Mouse (Mus musculus): ENCODE measurements around the gene Prdm9. TPM values are rescaled to one million over a fixed set of nuclear protein-coding genes. Genes with fewer than 3 reads are reported as not detected.

Gene Prdm9
- total and polyA plus RNA-seq, 3 experiments = 1.1 to 16.0 (median 5.4) TPM

DNA sequence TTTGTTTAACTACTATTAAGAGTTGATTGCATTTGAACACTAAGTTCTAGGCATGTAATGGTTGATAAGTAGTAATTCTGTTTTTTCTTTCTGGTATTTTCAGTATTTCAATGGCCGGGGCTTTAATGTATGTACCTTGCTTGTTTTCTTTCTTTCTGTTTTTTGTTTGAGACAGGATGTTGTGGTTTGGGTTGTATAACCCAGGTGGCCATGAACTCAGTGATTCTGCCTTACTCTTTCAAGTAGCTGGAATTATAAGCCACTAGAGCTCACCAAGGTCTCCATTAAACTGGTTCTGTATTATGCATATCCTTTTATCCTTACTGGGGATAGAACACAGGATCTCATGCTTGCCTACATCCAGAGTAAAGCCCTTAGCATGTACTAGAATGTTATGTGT, 45.4 kb downstream of the Prdm9 start:
- Histone ChIP-seq H3K27me3 (ENCODE audit: insufficient read depth, low read length) (no peaks in the 10 kb centered on the region), H3K4me3 (ENCODE audit: low read depth, low read length) (no peak overlapping the region), H3K9me3 (replicated peaks) (no peaks in the 10 kb centered on the region), H3K4me1 (ENCODE audit: insufficient read depth, low read depth, low read length) (peaks cover 2% of the 10 kb centered on the region; the same call in 1 of the 2 replicates), H3K36me3 (replicated peaks) (peaks cover 96% of the 10 kb centered on the region)
- DNase-seq (ENCODE audit: low spot score) = no peak
- TF ChIP-seq POLR2AphosphoS5 (IDR thresholded peaks at IDR 0.05; ENCODE audit: insufficient replicate concordance, low read depth, low read length) = no peak
- TF ChIP-seq TAL1 (conservative IDR thresholded peaks at IDR 0.05; ENCODE audit: low read depth, low read length) = no peak
- TF ChIP-seq GATA2 (IDR thresholded peaks at IDR 0.05; ENCODE audit: borderline replicate concordance, low read depth, low read length) = no peak
- TF ChIP-seq GATA1 (IDR thresholded peaks at IDR 0.05; ENCODE audit: borderline replicate concordance, low read length) = no peak
- no peak for TF ChIP-seq CTCF (IDR thresholded peaks at IDR 0.05; ENCODE audit: low read depth, low read length)
- no peak for ATAC-seq (ENCODE audit: extremely low read depth, insufficient number of reproducible peaks, low FRiP score, poor library complexity, severe bottlenecking)

DNA sequence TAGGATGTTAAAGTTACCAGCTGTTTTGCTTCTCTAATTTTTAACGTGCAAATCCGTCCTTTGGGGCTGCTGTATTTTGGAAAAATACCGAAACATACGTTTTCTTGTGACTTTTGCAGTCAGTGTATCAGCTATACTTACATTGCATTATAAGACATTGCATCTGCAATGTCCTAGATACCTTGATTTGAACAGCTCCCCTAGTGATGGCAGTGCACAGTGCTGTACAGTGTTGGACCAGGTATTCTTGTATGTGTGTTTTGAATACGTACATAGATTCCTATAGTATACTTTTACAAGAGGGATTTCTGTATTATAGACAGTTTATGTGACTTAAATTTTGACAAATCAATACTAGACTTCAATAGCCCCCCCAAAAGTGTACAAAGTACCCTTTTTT, 46.0 kb downstream of the Prdm9 start:
- no peaks in the 10 kb centered on the region for H3K27me3 ChIP-seq (ENCODE audit: insufficient read depth, low read length)
- TF ChIP-seq POLR2AphosphoS5 (IDR thresholded peaks at IDR 0.05; ENCODE audit: insufficient replicate concordance, low read depth, low read length) (no peak), GATA2 (IDR thresholded peaks at IDR 0.05; ENCODE audit: borderline replicate concordance, low read depth, low read length) (no peak)
- DNase-seq (ENCODE audit: low spot score) = no peak

GRCm38 (mm10) chr17:15517776-15518175, 46.4 kb downstream of the Prdm9 start:
- no peak for ATAC-seq (ENCODE audit: extremely low read depth, insufficient number of reproducible peaks, low FRiP score, poor library complexity, severe bottlenecking)

More for the DNA sequence above, 46.0 kb downstream of the Prdm9 start:
- no peaks in the 10 kb centered on the region for H3K9me3 ChIP-seq (replicated peaks)
- no peak overlapping the region for H3K4me3 ChIP-seq (ENCODE audit: low read depth, low read length)
- ATAC-seq (ENCODE audit: extremely low read depth, insufficient number of reproducible peaks, low FRiP score, poor library complexity, severe bottlenecking) = no peak
- peaks cover 2% of the 10 kb centered on the region; the same call in 1 of the 2 replicates for H3K4me1 ChIP-seq (ENCODE audit: insufficient read depth, low read depth, low read length)
- H3K36me3 ChIP-seq (replicated peaks) = peaks cover 97% of the 10 kb centered on the region

GRCm38 (mm10) chr17:15510694-15511093, 53.5 kb downstream of the Prdm9 start:
- Histone ChIP-seq H3K36me3 (replicated peaks) (peaks cover 90% of the 10 kb centered on the region), H3K4me1 (ENCODE audit: insufficient read depth, low read depth, low read length) (peaks cover 5% of the 10 kb centered on the region; the same call in 1 of the 2 replicates), H3K9me3 (replicated peaks) (no peaks in the 10 kb centered on the region), H3K4me3 (ENCODE audit: low read depth, low read length) (no peak overlapping the region), H3K27me3 (ENCODE audit: insufficient read depth, low read length) (no peaks in the 10 kb centered on the region)
- ATAC-seq (ENCODE audit: extremely low read depth, insufficient number of reproducible peaks, low FRiP score, poor library complexity, severe bottlenecking) (no peak), DNase-seq (ENCODE audit: low spot score) (no peak)
- TF ChIP-seq TAL1 (conservative IDR thresholded peaks at IDR 0.05; ENCODE audit: low read depth, low read length) (no peak), GATA1 (IDR thresholded peaks at IDR 0.05; ENCODE audit: borderline replicate concordance, low read length) (no peak), POLR2AphosphoS5 (IDR thresholded peaks at IDR 0.05; ENCODE audit: insufficient replicate concordance, low read depth, low read length) (no peak), CTCF (IDR thresholded peaks at IDR 0.05; ENCODE audit: low read depth, low read length) (no peak), GATA2 (IDR thresholded peaks at IDR 0.05; ENCODE audit: borderline replicate concordance, low read depth, low read length) (no peak)

More at GRCm38 (mm10) chr17:15517776-15518175, 46.4 kb downstream of the Prdm9 start:
- no peak for DNase-seq (ENCODE audit: low spot score)
- TF ChIP-seq POLR2AphosphoS5 (IDR thresholded peaks at IDR 0.05; ENCODE audit: insufficient replicate concordance, low read depth, low read length) = no peak
- no peak for TF ChIP-seq GATA1 (IDR thresholded peaks at IDR 0.05; ENCODE audit: borderline replicate concordance, low read length)
- no peak for TF ChIP-seq TAL1 (conservative IDR thresholded peaks at IDR 0.05; ENCODE audit: low read depth, low read length)
- TF ChIP-seq CTCF (IDR thresholded peaks at IDR 0.05; ENCODE audit: low read depth, low read length) = no peak
- no peak for TF ChIP-seq GATA2 (IDR thresholded peaks at IDR 0.05; ENCODE audit: borderline replicate concordance, low read depth, low read length)
- no peaks in the 10 kb centered on the region for H3K27me3 ChIP-seq (ENCODE audit: insufficient read depth, low read length)
- no peaks in the 10 kb centered on the region for H3K9me3 ChIP-seq (replicated peaks)
- H3K4me3 ChIP-seq (ENCODE audit: low read depth, low read length) = no peak overlapping the region
- peaks cover 96% of the 10 kb centered on the region for H3K36me3 ChIP-seq (replicated peaks)
- peaks cover 2% of the 10 kb centered on the region; the same call in 1 of the 2 replicates for H3K4me1 ChIP-seq (ENCODE audit: insufficient read depth, low read depth, low read length)

- Histone ChIP-seq H3K27me3 (ENCODE audit: insufficient read depth, low read length) (no peaks in the 10 kb centered on the region), H3K36me3 (replicated peaks) (peaks cover 48% of the 10 kb centered on the region), H3K9me3 (replicated peaks) (no peaks in the 10 kb centered on the region), H3K4me3 (ENCODE audit: low read depth, low read length) (peak within 1 kb of the TSS; percentile 98), H3K4me1 (ENCODE audit: insufficient read depth, low read depth, low read length) (peaks cover 35% of the 10 kb centered on the region)
- peak; percentile 84 for ATAC-seq (ENCODE audit: extremely low read depth, insufficient number of reproducible peaks, low FRiP score, poor library complexity, severe bottlenecking)
- DNase-seq (ENCODE audit: low spot score) = peak; percentile 83
- TF ChIP-seq POLR2AphosphoS5 (IDR thresholded peaks at IDR 0.05; ENCODE audit: insufficient replicate concordance, low read depth, low read length) (no peak), CTCF (IDR thresholded peaks at IDR 0.05; ENCODE audit: low read depth, low read length) (no peak), GATA2 (IDR thresholded peaks at IDR 0.05; ENCODE audit: borderline replicate concordance, low read depth, low read length) (no peak), GATA1 (IDR thresholded peaks at IDR 0.05; ENCODE audit: borderline replicate concordance, low read length) (no peak), TAL1 (conservative IDR thresholded peaks at IDR 0.05; ENCODE audit: low read depth, low read length) (no peak)
These were observed 64.3 kb downstream of the Prdm9 start, which contains the start of the genes Psmb1 and Tbp for GRCm38 (mm10) chr17:15499656-15500394. TSS of gene Psmb1 (minus strand) at chr17:15499751. TSS of gene Tbp (plus strand) at chr17:15499888.

DNA sequence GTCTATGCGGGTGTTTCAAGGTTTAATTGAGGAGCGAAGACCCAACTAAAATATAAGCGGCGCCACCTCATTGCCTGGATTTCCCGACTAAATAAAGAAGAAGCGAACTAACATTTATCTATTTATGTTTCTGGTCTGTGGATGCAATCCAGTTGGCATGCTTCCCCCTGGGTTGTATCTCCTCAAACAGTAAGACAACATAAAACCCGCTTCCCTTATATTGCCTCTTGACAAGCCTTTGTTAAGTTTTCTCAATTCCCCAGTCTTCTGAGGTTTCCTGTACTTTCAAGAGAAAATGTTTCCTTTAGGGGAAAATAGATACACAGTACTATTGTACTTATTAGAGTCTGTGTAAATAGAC, 65.4 kb downstream of the Prdm9 start:
- TF ChIP-seq GATA2 (IDR thresholded peaks at IDR 0.05; ENCODE audit: borderline replicate concordance, low read depth, low read length) = no peak
- TF ChIP-seq GATA1 (IDR thresholded peaks at IDR 0.05; ENCODE audit: borderline replicate concordance, low read length) = no peak
- TF ChIP-seq CTCF (IDR thresholded peaks at IDR 0.05; ENCODE audit: low read depth, low read length) = no peak
- no peak for TF ChIP-seq POLR2AphosphoS5 (IDR thresholded peaks at IDR 0.05; ENCODE audit: insufficient replicate concordance, low read depth, low read length)
- TF ChIP-seq TAL1 (conservative IDR thresholded peaks at IDR 0.05; ENCODE audit: low read depth, low read length) = no peak
- Histone ChIP-seq H3K36me3 (replicated peaks) (peaks cover 47% of the 10 kb centered on the region), H3K27me3 (ENCODE audit: insufficient read depth, low read length) (no peaks in the 10 kb centered on the region), H3K4me3 (ENCODE audit: low read depth, low read length) (peak overlapping the region; percentile 98), H3K4me1 (ENCODE audit: insufficient read depth, low read depth, low read length) (peaks cover 35% of the 10 kb centered on the region), H3K9me3 (replicated peaks) (no peaks in the 10 kb centered on the region)
- ATAC-seq (ENCODE audit: extremely low read depth, insufficient number of reproducible peaks, low FRiP score, poor library complexity, severe bottlenecking) (no peak), DNase-seq (ENCODE audit: low spot score) (no peak)
